Mouse (Mus musculus): ENCODE results near the gene Mcu. TPM values are rescaled to one million over a fixed set of nuclear protein-coding genes. Genes with fewer than 3 reads are reported as not detected.

Gene Mcu
- polyA plus RNA-seq, 1 experiment from 2014 or later: 65.2 TPM

- 87% methylated on average over 13 of the region's 13 CpGs for WGBS
- Histone ChIP-seq H3K27ac (ENCODE audit: low read depth, low read length) (no peak overlapping the region), H3K4me1 (replicated peaks; ENCODE audit: control insufficient read depth, insufficient read depth, low read length) (no peaks in the 10 kb centered on the region), H3K4me2 (replicated peaks; ENCODE audit: low read depth) (no peak overlapping the region), H3K9me3 (ENCODE audit: control insufficient read depth) (no peaks in the 10 kb centered on the region), H3K4me3 (ENCODE audit: low read depth, low read length) (no peak overlapping the region), H3K9ac (ENCODE audit: low read depth, low read length) (no peak overlapping the region), H3K36me3 (ENCODE audit: control insufficient read depth, insufficient read depth) (peaks cover 9% of the 10 kb centered on the region; the same call in 1 of the 2 replicates), H3K27me3 (replicated peaks; ENCODE audit: control insufficient read depth, insufficient read depth, low read length) (no peaks in the 10 kb centered on the region)
- TF ChIP-seq CTCF (IDR thresholded peaks at IDR 0.05; ENCODE audit: low read depth): no peak
- no peak for ATAC-seq
Observed at GRCm38 (mm10) chr10:59517201-59517600, 99.3 kb downstream of the Mcu start.

DNA sequence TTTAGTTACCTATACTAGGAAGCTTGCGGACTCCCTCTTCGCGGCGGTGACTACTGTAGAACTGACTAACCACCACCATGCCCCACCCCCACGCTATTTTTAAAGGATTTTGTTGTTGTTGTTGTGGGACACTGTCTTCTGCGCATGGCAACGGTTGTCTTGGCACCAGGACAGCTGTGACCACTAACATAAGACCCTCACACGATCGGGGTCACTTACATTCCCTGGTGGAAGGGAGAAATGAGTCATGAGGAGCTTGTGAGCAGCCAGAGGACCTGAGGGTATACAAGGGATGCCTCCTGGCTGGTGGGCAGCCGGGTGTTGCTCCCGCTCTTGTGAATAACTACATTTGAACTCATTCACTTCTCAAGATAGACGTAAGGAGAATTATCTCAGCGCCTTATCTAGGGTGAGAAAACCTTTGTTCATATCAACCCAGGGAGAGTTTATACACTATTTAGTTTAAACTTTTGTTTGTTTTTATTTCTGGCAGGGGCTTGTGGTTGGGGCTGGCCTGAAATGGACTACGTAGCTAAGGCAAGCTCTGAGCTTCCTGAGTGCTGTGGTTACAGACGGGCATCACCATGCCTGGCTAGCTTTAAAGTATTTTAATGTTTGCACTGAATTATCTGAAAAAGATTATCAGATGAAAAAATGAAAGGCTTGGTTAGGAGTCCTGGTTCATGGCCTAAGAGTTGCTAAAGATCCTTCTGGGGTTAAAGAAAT, 101.6 kb downstream of the Mcu start:
- no peaks in the 10 kb centered on the region for H3K4me1 ChIP-seq (replicated peaks; ENCODE audit: control insufficient read depth, insufficient read depth, low read length)
- H3K4me2 ChIP-seq (replicated peaks; ENCODE audit: low read depth): no peak overlapping the region
- no peaks in the 10 kb centered on the region for H3K27me3 ChIP-seq (replicated peaks; ENCODE audit: control insufficient read depth, insufficient read depth, low read length)
- no peaks in the 10 kb centered on the region for H3K9me3 ChIP-seq (ENCODE audit: control insufficient read depth)
- no peak overlapping the region for H3K4me3 ChIP-seq (ENCODE audit: low read depth, low read length)
- 74% methylated on average over 15 of the region's 15 CpGs for WGBS
- H3K36me3 ChIP-seq (ENCODE audit: control insufficient read depth, insufficient read depth): peaks cover 9% of the 10 kb centered on the region; the same call in 1 of the 2 replicates
- no peak for TF ChIP-seq CTCF (IDR thresholded peaks at IDR 0.05; ENCODE audit: low read depth)
- no peak for ATAC-seq
- H3K9ac ChIP-seq (ENCODE audit: low read depth, low read length): no peak overlapping the region
- H3K27ac ChIP-seq (ENCODE audit: low read depth, low read length): no peak overlapping the region

DNA sequence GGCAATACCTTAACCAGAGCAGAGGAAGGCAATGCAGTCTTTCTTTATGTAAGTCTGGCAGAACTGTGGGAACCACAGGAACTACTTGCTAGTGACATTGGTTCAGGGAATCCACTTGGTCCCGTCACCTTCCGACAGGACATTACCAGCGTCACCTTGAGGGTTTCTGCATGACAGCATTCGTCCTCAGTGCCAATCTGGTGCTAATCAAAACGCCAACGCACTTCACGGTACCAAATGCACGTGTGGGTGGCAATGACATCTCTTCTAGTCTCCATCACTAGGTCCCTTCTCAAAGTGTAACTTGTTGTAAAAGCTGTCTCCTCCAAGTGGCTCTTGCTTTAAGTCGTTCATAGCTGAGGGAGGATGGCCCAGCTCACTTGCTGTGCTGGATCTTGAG, 104.3 kb downstream of the Mcu start:
- ATAC-seq: no peak
- WGBS: 90% methylated on average over 9 of the region's 9 CpGs
- no peaks in the 10 kb centered on the region for H3K4me1 ChIP-seq (replicated peaks; ENCODE audit: control insufficient read depth, insufficient read depth, low read length)
- H3K27me3 ChIP-seq (replicated peaks; ENCODE audit: control insufficient read depth, insufficient read depth, low read length): no peaks in the 10 kb centered on the region
- no peak overlapping the region for H3K9ac ChIP-seq (ENCODE audit: low read depth, low read length)
- no peaks in the 10 kb centered on the region for H3K9me3 ChIP-seq (ENCODE audit: control insufficient read depth)
- H3K4me2 ChIP-seq (replicated peaks; ENCODE audit: low read depth): no peak overlapping the region
- H3K27ac ChIP-seq (ENCODE audit: low read depth, low read length): no peak overlapping the region
- TF ChIP-seq CTCF (IDR thresholded peaks at IDR 0.05; ENCODE audit: low read depth): no peak
- H3K36me3 ChIP-seq (ENCODE audit: control insufficient read depth, insufficient read depth): 0 out of 2 replicates have a peak, but pooled peaks cover 5% of the 10 kb centered on the region
- no peak overlapping the region for H3K4me3 ChIP-seq (ENCODE audit: low read depth, low read length)

- no peak for TF ChIP-seq CTCF (IDR thresholded peaks at IDR 0.05; ENCODE audit: low read depth)
- H3K36me3 ChIP-seq (ENCODE audit: control insufficient read depth, insufficient read depth): 0 out of 2 replicates have a peak, but pooled peaks cover 5% of the 10 kb centered on the region
- H3K4me3 ChIP-seq (ENCODE audit: low read depth, low read length): no peak overlapping the region
- no peak overlapping the region for H3K4me2 ChIP-seq (replicated peaks; ENCODE audit: low read depth)
- no peak overlapping the region for H3K27ac ChIP-seq (ENCODE audit: low read depth, low read length)
- 49% methylated on average over 14 of the region's 14 CpGs for WGBS
- H3K9ac ChIP-seq (ENCODE audit: low read depth, low read length): no peak overlapping the region
- no peak for ATAC-seq
- H3K9me3 ChIP-seq (ENCODE audit: control insufficient read depth): no peaks in the 10 kb centered on the region
- no peaks in the 10 kb centered on the region for H3K27me3 ChIP-seq (replicated peaks; ENCODE audit: control insufficient read depth, insufficient read depth, low read length)
- no peaks in the 10 kb centered on the region for H3K4me1 ChIP-seq (replicated peaks; ENCODE audit: control insufficient read depth, insufficient read depth, low read length)
Observed at GRCm38 (mm10) chr10:59511427-59511963, 105.0 kb downstream of the Mcu start.

GRCm38 (mm10) chr10:59510713-59511426, 105.6 kb downstream of the Mcu start:
- ATAC-seq: no peak
- H3K4me2 ChIP-seq (replicated peaks; ENCODE audit: low read depth): no peak overlapping the region
- no peak overlapping the region for H3K9ac ChIP-seq (ENCODE audit: low read depth, low read length)
- no peaks in the 10 kb centered on the region; the same call in 1 of the 2 replicates for H3K4me1 ChIP-seq (replicated peaks; ENCODE audit: control insufficient read depth, insufficient read depth, low read length)
- WGBS: 63% methylated on average over 14 of the region's 14 CpGs
- H3K9me3 ChIP-seq (ENCODE audit: control insufficient read depth): no peaks in the 10 kb centered on the region
- no peak overlapping the region for H3K27ac ChIP-seq (ENCODE audit: low read depth, low read length)
- no peak overlapping the region for H3K4me3 ChIP-seq (ENCODE audit: low read depth, low read length)
- H3K36me3 ChIP-seq (ENCODE audit: control insufficient read depth, insufficient read depth): no peaks in the 10 kb centered on the region
- no peaks in the 10 kb centered on the region for H3K27me3 ChIP-seq (replicated peaks; ENCODE audit: control insufficient read depth, insufficient read depth, low read length)
- TF ChIP-seq CTCF (IDR thresholded peaks at IDR 0.05; ENCODE audit: low read depth): no peak

DNA sequence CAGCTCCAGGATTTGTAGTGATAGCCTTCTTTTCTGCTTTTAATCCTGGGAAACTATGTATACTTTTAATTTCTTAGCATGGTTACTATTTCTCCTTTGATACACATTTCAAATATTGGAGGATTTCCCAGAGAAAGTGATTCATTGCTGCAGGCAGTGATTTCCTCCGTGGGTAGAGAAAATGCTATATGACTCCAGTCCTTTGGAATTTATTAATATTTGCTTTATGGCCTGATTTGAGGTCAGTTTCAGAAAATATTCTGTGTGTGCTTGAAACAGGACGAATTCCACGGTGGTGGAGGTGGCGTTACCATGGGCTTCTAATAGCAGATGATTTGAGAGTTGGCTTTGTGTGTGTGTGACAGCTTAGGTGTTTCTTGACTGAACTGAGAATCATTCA, 107.3 kb downstream of the Mcu start:
- Histone ChIP-seq H3K9me3 (ENCODE audit: control insufficient read depth) (no peaks in the 10 kb centered on the region), H3K36me3 (ENCODE audit: control insufficient read depth, insufficient read depth) (no peaks in the 10 kb centered on the region), H3K4me3 (ENCODE audit: low read depth, low read length) (no peak overlapping the region), H3K4me2 (replicated peaks; ENCODE audit: low read depth) (no peak overlapping the region), H3K27ac (ENCODE audit: low read depth, low read length) (no peak overlapping the region), H3K4me1 (replicated peaks; ENCODE audit: control insufficient read depth, insufficient read depth, low read length) (no peaks in the 10 kb centered on the region; the same call in 1 of the 2 replicates), H3K27me3 (replicated peaks; ENCODE audit: control insufficient read depth, insufficient read depth, low read length) (no peaks in the 10 kb centered on the region), H3K9ac (ENCODE audit: low read depth, low read length) (no peak overlapping the region)
- ATAC-seq: no peak
- no peak for TF ChIP-seq CTCF (IDR thresholded peaks at IDR 0.05; ENCODE audit: low read depth)
- 32% methylated on average over 4 of the region's 4 CpGs for WGBS

Data from intestine, postnatal 0 days (tissue).